1 mouse cellular context compared by ENCODE assay signal in the genomic region with DNA sequence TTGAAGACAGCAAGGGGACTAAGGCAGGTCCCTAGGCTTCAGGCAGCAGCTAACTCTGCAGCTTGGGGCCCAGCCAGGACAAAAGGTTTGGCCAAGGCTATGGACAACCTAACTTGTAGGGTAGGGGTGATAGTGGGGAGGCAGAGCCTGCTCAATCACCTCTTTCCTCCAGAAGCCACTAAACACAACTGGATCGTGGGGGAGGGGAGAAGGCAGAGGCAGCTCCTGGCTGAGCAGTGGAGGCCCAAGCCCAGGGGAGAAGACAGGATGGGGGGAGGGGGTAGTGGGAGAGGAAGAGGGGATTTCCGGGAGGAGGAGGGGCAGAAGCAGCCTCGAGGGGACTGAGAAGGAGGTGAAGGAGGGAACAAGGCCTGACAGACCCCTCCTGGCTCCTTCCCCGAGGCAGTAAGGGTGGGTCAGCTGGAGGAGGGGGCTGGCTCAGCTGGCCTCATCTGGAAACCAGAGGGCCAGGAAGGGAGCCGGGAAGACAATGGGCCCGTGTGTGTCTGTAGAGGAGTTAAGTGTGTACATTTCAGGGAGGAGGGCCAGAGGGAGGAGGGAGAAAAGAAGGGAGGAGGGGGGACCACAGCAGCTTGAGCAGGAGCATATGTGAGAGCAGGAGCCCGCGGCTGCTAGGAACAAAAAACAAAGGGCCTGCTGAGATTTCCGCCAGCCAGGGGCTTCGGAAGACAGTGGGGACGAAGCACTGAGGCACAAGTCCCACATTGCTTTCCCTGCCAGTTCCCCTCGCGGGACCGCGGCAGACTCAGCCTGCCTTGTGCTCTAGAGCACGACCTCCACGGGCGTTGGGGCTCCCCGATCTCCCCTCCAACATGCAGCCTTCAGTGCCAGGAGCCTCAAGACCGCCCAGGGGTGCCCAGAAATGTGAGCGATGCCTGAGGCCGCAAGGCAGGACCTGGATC.
TF ChIP-seq lines count a peak whose summit lies in the region.

No protein-coding gene starts in this region.

TF ChIP-seq in C2C12, 6 proteins besides CTCF, POLR2A, EP300 and RAD21 (continued from another document):
- no peak for TF ChIP-seq MYOG (IDR thresholded peaks at IDR 0.05; ENCODE audit: control insufficient read depth, extremely low read depth, insufficient read length)
- TF ChIP-seq USF1 (IDR thresholded peaks at IDR 0.05; ENCODE audit: low read depth) = no peak
TF ChIP-seq in C2C12: peak in this region for 0.
